Mouse (Mus musculus): ENCODE data around the gene Mri1.
"Not testable (repeated sequence)": the region's sequence is repeated elsewhere in the genome, so short reads cannot be mapped to it uniquely, and the experiment has no call there.

The Mri1 gene

DNA sequence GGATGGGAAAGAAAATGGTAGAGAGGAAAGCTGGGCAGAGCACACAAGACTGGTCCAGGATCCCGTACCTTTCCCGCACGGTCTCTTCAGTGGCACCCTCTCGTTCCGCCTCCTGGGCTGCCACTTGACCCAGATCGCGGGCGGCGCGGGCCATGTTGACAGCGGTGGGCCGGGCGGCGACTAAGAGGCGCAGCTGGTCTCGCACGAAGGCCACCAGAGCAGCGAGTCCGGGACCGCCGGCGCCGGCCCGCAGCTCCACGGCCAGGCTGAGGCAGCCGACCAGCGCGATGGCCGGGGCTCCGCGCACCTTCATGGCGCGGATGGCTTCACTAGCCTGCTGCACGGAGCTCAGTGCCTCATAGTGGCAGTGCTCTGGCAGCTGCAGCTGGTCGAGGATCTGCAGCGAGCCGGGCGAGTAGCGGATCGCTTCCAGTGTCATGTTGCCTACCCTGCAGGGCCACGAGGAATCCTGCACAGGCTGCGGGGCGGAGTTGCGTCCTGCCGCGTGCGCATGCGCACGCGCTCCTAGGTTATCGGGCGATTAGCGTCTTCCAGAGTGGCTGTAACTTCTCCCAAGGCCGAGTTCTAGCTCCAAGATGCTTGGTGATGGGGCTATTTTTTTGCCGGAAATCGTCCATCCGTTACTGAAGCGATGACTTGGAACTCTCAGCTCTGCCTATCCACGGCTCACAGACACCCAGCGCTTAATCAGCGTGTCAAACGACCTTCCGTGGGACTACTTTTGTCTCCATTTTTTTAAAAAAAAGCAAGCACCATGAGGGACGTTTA, at the start of gene Mri1:
Mri1 (minus strand) TSS at position 505 of the 789 bp plus-strand sequence.
- peak; percentile 81 for DNase-seq

- DNase-seq = no peak
Measured at GRCm38 (mm10) chr8:84303951-84304350, 46.8 kb upstream of the Mri1 start.

DNA sequence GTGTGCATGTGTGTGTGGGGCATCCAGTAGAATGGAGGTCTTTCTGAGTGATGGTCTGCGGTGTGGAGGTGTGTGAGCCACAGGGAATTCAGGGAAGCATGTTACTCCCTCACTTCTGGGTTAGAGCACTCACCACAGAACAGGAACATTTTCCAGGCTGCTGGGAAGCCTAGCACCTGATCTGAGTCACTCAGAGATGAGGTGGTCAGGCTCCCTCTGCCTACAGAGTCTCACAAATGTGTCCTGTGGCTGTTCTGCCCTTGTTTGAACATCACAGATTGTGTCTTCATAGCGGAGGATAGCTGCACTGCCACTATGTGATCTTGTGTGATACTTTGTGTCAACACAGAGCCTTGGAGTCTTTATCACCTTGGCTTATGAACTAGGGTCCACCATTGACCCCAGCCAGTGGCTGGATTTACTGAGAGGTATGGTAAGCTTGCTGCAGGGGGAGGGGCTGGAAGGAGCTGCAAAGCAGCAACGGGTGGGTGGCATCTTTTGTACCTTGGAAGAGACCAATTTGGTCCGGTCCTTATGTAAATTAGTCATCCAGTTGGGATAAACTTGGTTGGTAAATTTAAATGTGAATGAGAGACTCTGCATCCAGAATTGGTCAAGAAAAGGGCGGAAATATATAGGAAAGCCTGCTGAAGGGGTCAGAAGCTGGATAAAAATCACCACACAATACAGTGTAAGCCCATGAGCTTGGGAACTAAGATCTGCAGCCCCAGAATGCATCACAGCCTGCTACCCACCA, 40.1 kb upstream of the Mri1 start:
- no peak for DNase-seq

GRCm38 (mm10) chr8:84291688-84292087, 34.6 kb upstream of the Mri1 start:
- peak; percentile 35 for DNase-seq

- no peak for DNase-seq
Measured at GRCm38 (mm10) chr8:84291086-84291485, 34.0 kb upstream of the Mri1 start.

GRCm38 (mm10) chr8:84288892-84289291, 31.8 kb upstream of the Mri1 start:
- no peak for DNase-seq

DNA sequence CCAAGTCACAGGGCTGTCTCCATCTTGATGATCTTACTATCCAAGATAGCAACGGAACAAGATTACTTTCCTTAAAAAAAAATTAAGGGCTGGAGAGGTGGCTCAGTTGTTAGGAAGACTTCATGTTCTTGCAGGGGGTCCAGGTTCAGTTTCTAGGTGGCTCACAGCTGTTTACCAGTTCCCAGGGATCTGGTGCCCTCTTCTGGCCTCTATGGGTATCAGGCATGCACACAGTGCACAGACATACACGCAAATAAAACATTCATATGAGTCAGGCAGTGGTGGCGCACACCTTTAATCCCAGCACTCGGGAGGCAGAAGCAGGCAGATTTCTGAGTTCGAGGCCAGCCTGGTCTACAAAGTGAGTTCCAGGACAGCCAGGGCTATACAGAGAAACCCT, 28.5 kb upstream of the Mri1 start:
- DNase-seq = not testable (repeated sequence)

DNA sequence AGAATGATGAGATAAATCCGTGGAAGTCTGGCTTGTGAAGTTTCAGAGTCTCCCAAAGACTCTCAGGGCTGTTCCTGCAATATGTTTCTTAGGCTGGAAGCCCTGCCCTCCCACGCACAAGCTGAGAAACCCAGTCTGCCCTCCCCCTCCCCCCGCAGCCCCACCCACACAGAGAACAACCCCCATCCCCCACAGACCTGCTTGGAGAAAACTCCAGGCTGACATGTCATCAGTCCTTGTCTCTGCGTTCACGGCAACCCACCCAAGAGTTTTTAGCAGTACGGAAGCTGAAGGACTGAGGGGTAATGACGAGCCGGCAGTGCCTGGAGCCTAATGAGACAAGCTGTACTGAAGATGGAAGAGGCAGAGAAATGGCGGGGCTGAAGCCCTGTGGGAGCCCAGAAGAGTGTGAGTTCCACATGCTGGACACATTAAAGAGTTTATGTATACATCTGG, 27.5 kb upstream of the Mri1 start:
- DNase-seq = peak; percentile 27

GRCm38 (mm10) chr8:84280777-84281176, 23.7 kb upstream of the Mri1 start:
- no peak for DNase-seq

- DNase-seq = no peak
Measured at GRCm38 (mm10) chr8:84276447-84276846, 19.3 kb upstream of the Mri1 start.

DNA sequence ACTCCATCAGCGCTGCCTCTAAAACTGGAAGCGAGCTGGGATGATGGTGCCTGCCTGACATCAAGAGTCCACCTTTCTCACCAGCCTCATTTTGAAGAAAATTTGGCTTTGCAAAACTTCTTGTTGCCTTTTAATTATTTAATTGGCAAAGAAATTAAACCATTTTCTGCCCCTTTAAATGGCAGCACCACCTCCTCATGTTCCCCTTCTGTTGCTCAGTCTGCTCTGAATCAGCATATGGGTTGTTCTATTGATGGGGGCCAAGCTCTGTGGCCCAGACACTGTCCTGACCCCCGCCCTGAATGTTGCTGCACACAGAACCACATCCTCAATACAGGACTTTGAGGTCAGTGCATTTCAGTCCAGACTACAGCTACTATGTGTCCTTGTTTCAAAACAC, 16.8 kb upstream of the Mri1 start:
- DNase-seq = no peak

GRCm38 (mm10) chr8:84272302-84272701, 15.2 kb upstream of the Mri1 start:
- no peak for DNase-seq

DNA sequence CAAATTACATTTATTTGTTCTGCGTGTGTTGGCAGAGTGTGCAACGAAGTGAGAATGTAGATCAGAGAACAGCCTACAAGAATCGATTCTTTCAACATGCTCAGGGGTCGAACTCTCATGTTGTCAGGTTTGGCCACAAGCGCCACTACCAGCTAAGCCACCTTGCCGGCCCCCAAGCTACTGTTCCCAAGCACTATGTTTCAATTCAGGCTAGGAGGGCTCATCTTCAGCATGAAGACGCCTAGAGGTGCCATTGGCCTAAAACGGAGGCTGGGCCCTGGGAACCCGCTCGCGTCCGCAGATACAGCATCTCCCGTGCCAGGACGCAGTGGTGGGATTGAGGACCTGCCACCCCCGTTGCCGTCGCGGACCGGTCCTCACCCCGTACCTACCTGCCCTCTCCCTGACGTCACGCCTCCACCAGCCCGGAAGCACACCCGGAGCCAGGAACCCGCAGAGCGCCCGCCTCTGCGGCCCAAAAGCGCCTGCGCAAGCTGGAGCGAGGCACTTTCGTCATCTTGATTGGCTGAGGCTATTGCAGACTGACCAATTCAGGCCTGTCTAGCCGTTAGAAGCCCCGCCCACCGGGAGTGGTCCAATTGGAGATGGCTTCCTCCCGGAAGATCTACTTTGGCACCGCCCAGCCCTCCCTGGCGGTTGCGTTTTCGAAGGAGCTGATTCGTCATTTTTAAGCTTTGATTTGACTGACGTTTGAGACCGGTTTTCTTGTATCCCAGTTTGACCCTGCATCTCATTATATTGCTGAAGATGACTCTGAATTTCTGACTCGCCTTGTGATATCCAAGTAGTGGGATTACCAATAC, 13.0 kb upstream of the Mri1 start, which contains the start of gene Ccdc130:
Ccdc130 (minus strand) TSS at position 431 of the 824 bp plus-strand sequence.
- peak; percentile 100 for DNase-seq

- DNase-seq = peak; percentile 42
Measured at GRCm38 (mm10) chr8:84261098-84261497, 4.0 kb upstream of the Mri1 start.

GRCm38 (mm10) chr8:84256458-84256821, 686 bp downstream of the Mri1 start:
- DNase-seq = peak; percentile 24

GRCm38 (mm10) chr8:84255858-84256257, 1.3 kb downstream of the Mri1 start:
- DNase-seq = no peak

- peak; percentile 92 for DNase-seq
Measured at GRCm38 (mm10) chr8:84249257-84250170, 7.6 kb downstream of the Mri1 start, which contains the start of gene D8Ertd738e. TSS of gene D8Ertd738e (minus strand) at chr8:84249719.

GRCm38 (mm10) chr8:84241821-84242220, 15.3 kb downstream of the Mri1 start:
- no peak for DNase-seq

- no peak for DNase-seq
Measured at GRCm38 (mm10) chr8:84241167-84241566, 16.0 kb downstream of the Mri1 start.

GRCm38 (mm10) chr8:84237542-84238229, 19.4 kb downstream of the Mri1 start:
- DNase-seq = no peak

GRCm38 (mm10) chr8:84236998-84237473, 20.1 kb downstream of the Mri1 start, which contains the start of gene Zswim4:
TSS of gene Zswim4 (minus strand) at chr8:84237055.
- DNase-seq = peak; percentile 99
